Mouse (Mus musculus) gastrocnemius, adult 2 months (tissue): ENCODE data around the gene B4galnt1. TPM values are rescaled to one million over a fixed set of nuclear protein-coding genes. Genes with fewer than 3 reads are reported as not detected.
"Not testable (repeated sequence)": the region's sequence is repeated elsewhere in the genome, so short reads cannot be mapped to it uniquely, and the experiment has no call there.

ENCODE experiments used
- DNase-seq: peaks from one replicate; pipeline ENCODE4 v3.0.0; 2022
- H3K27ac ChIP-seq: fragments of 200-600 bp; 2 replicates; pipeline ENCODE4 v1.8.1; 2022; ENCODE audit warnings: mild to moderate bottlenecking
- H3K4me3 ChIP-seq: fragments of 200-600 bp; 2 replicates; pipeline ENCODE4 v1.8.1; 2022; ENCODE audit warnings: mild to moderate bottlenecking, moderate library complexity
- CTCF ChIP-seq: fragments of 200-600 bp; IDR thresholded peaks from 2 replicates; pipeline ENCODE4 v1.8.1; 2022; ENCODE audit warnings: antibody characterized with exemption, mild to moderate bottlenecking, moderate library complexity
- intact Hi-C: fragments of 180-260 bp; cut with DNase I; formaldehyde crosslinking; loops from one replicate; pipeline ENCODE4 v1.15.1; 2025
- total RNA-seq, 2 experiments: library from RNA; stranded (reverse); gene quantifications; 2 replicates each; pipeline ENCODE4 v1.2.3; 2021

B4galnt1 gene
- total RNA-seq, 2 experiments from 2014 or later, result 0.66 to 0.89 TPM

- TF ChIP-seq CTCF, result no peak
- Histone ChIP-seq H3K27ac (no peak overlapping the region), H3K4me3 (no peak overlapping the region)
- DNase-seq, result no peak
- intact Hi-C loops, result no loop called here
Observed at GRCm38 (mm10) chr10:127150471-127150872, 14.6 kb upstream of the B4galnt1 start.

GRCm38 (mm10) chr10:127151233-127151632, 13.8 kb upstream of the B4galnt1 start:
- intact Hi-C loops, result not testable (repeated sequence)

GRCm38 (mm10) chr10:127152556-127152955, 12.5 kb upstream of the B4galnt1 start:
- H3K4me3 ChIP-seq, H3K27ac ChIP-seq, DNase-seq, intact Hi-C loops: not testable (repeated sequence)

More at GRCm38 (mm10) chr10:127151233-127151632, 13.8 kb upstream of the B4galnt1 start:
- not testable (repeated sequence) for DNase-seq, H3K27ac ChIP-seq, H3K4me3 ChIP-seq

GRCm38 (mm10) chr10:127153323-127153722, 11.7 kb upstream of the B4galnt1 start:
- TF ChIP-seq CTCF, result no peak
- no peak overlapping the region for H3K4me3 ChIP-seq
- intact Hi-C loops, result no loop called here
- no peak overlapping the region for H3K27ac ChIP-seq
- DNase-seq, result no peak

GRCm38 (mm10) chr10:127154241-127154640, 10.8 kb upstream of the B4galnt1 start:
- Histone ChIP-seq H3K27ac (no peak overlapping the region), H3K4me3 (no peak overlapping the region)
- no peak for DNase-seq
- TF ChIP-seq CTCF, result no peak
- intact Hi-C loops, result no loop called here

- DNase-seq, result no peak
- H3K27ac ChIP-seq, result no peak overlapping the region
- no peak overlapping the region for H3K4me3 ChIP-seq
- TF ChIP-seq CTCF, result no peak
- intact Hi-C loops, result no loop called here
Observed at GRCm38 (mm10) chr10:127154652-127155051, 10.4 kb upstream of the B4galnt1 start.

GRCm38 (mm10) chr10:127156089-127156488, 8.9 kb upstream of the B4galnt1 start:
- TF ChIP-seq CTCF, result no peak
- no peak for DNase-seq
- Histone ChIP-seq H3K4me3 (no peak overlapping the region), H3K27ac (no peak overlapping the region)
- intact Hi-C loops, result no loop called here

- TF ChIP-seq CTCF, result no peak
Observed at GRCm38 (mm10) chr10:127156511-127156910, 8.5 kb upstream of the B4galnt1 start.

GRCm38 (mm10) chr10:127158471-127158870, 6.6 kb upstream of the B4galnt1 start:
- no peak for TF ChIP-seq CTCF
- no peak overlapping the region for H3K27ac ChIP-seq
- intact Hi-C loops, result no loop called here
- H3K4me3 ChIP-seq, result no peak overlapping the region
- no peak for DNase-seq

More at GRCm38 (mm10) chr10:127156511-127156910, 8.5 kb upstream of the B4galnt1 start:
- H3K4me3 ChIP-seq, result no peak overlapping the region
- no peak overlapping the region for H3K27ac ChIP-seq
- intact Hi-C loops, result no loop called here
- DNase-seq, result no peak

- TF ChIP-seq CTCF, result no peak
- no peak overlapping the region for H3K27ac ChIP-seq
- DNase-seq, result no peak
- intact Hi-C loops, result no loop called here
- no peak overlapping the region for H3K4me3 ChIP-seq
Observed at GRCm38 (mm10) chr10:127160081-127160480, 4.9 kb upstream of the B4galnt1 start.

GRCm38 (mm10) chr10:127160728-127161127, 4.3 kb upstream of the B4galnt1 start:
- intact Hi-C loops, result no loop called here
- TF ChIP-seq CTCF, result no peak

GRCm38 (mm10) chr10:127162771-127163261, 2.2 kb upstream of the B4galnt1 start:
- H3K27ac ChIP-seq, DNase-seq, H3K4me3 ChIP-seq, intact Hi-C loops: not testable (repeated sequence)

More at GRCm38 (mm10) chr10:127160728-127161127, 4.3 kb upstream of the B4galnt1 start:
- Histone ChIP-seq H3K27ac (no peak overlapping the region), H3K4me3 (no peak overlapping the region)
- no peak for DNase-seq

- Histone ChIP-seq H3K27ac (no peak overlapping the region), H3K4me3 (no peak overlapping the region)
- no peak for TF ChIP-seq CTCF
- intact Hi-C loops, result no loop called here
- DNase-seq, result no peak
Observed at GRCm38 (mm10) chr10:127164190-127164589, 835 bp upstream of the B4galnt1 start.

- intact Hi-C loops, result loop anchor here (5.0 kb wide), 1 partner anchor 43 kb away; the partner anchor contains the start of gene Os9
- Histone ChIP-seq H3K27ac (peak overlapping the region; percentile 75), H3K4me3 (peak overlapping the region; percentile 82)
- TF ChIP-seq CTCF, result no peak
- no peak for DNase-seq
Observed at GRCm38 (mm10) chr10:127165354-127165653, 279 bp downstream of the B4galnt1 start.
